Mouse (Mus musculus) bone marrow, adult 2 months (tissue): ENCODE data around the gene Crls1.

ENCODE experiments used
- CTCF ChIP-seq: fragments of 200-500 bp; IDR thresholded peaks from 2 replicates; pipeline ENCODE4 v1.5.1; 2011; ENCODE audit warnings: low read length, control low read depth; ENCODE audit not compliant: control insufficient read depth, insufficient read depth
- POLR2A ChIP-seq: fragments of 200-500 bp; IDR thresholded peaks from 2 replicates; pipeline ENCODE4 v1.6.1; 2011; ENCODE audit warnings: low read depth, mild to moderate bottlenecking, control low read depth, low read length, borderline replicate concordance; ENCODE audit not compliant: control insufficient read depth

DNA sequence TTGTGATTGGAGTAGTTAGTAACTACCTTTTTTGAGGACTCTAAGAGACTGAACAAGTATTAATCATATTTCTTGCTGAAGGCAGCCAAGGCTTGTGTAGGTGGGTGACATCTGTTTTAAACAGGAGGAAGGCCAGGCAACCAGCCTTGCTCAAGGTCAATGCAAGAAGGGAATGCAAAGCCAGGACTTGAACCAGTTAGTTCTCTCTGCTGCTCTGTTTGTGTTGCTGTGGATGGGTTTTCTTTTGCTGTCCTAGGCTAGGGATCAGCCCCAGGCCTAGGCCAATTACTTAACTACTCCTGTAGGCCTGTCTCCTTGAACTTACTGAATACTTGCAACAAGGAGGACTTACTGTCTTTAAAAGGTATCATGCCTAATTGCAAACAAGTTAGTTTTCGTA, 6.6 kb downstream of the Crls1 start:
- TF ChIP-seq CTCF, result no peak
- TF ChIP-seq POLR2A, result no peak
